In the genomic region with DNA sequence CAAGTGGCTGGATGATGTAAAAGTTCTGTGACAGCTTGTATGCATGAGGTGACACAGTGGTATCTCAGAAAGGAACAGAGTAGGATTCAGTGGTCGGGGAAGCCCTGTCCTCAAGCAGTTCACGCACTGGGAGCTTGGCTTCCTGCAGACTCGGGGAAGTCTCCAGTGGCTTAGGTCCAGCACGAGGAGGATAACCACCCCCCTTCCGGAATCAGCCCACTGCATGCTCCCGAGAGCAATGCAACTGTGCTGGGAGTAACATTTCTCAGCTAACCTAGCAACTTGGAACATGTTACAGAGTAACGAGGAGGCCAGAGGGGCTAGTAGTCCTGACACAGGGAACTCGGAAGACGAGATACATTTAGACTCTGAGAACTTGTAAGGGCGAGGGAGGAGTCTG, we compare ENCODE assay signal across 29 mouse cellular contexts. TPM values are rescaled to one million over a fixed set of nuclear protein-coding genes. Genes with fewer than 3 reads are reported as not detected.
DNase-seq lines count a peak whose midpoint lies in the region; ATAC-seq and TF ChIP-seq lines count a peak whose summit lies in the region.
"Had no signal": no experiment of that assay in that cellular context is flagged by ENCODE, and none has a peak within 500 bp of the region (broad histone marks: within the 10 kb centered on the region; RNA-seq: fewer than 3 reads in every experiment).

No protein-coding gene starts in this region.

- TF ChIP-seq CTCF in kidney, postnatal 0 days (IDR thresholded peaks at IDR 0.05; ENCODE audit: low read depth) = no peak
- no peak for TF ChIP-seq CTCF in lung, postnatal 0 days (IDR thresholded peaks at IDR 0.05)

- H3K27me3 ChIP-seq in kidney, postnatal 0 days (ENCODE audit: insufficient read depth, low read length) = no peaks in the 10 kb centered on the region
- no peaks in the 10 kb centered on the region for H3K27me3 ChIP-seq in kidney, embryonic 16.5 days (ENCODE audit: insufficient read depth, low read length)
- H3K27me3 ChIP-seq in lung, postnatal 0 days (replicated peaks; ENCODE audit: insufficient read depth, low read length) = no peaks in the 10 kb centered on the region
- H3K27me3 ChIP-seq: embryonic facial prominence, embryonic 12.5 days; embryonic facial prominence, embryonic 15.5 days; hindbrain, embryonic 13.5 days had no signal

- no peak overlapping the region for H3K4me3 ChIP-seq in kidney, postnatal 0 days (replicated peaks; ENCODE audit: low read depth, low read length)
- no peak overlapping the region for H3K4me3 ChIP-seq in kidney, embryonic 16.5 days (ENCODE audit: low read length)
- no peak overlapping the region for H3K4me3 ChIP-seq in lung, postnatal 0 days (ENCODE audit: low read depth, low read length)
- H3K4me3 ChIP-seq: embryonic facial prominence, embryonic 12.5 days; embryonic facial prominence, embryonic 15.5 days; gastrocnemius, adult 2 months; heart, embryonic 10.5 days; heart, embryonic 13.5 days; hindbrain, embryonic 10.5 days; hindbrain, embryonic 13.5 days had no signal

- H3K36me3 ChIP-seq in kidney, postnatal 0 days (ENCODE audit: insufficient read depth, low read length) = no peaks in the 10 kb centered on the region
- H3K36me3 ChIP-seq in kidney, embryonic 16.5 days (ENCODE audit: insufficient read depth, low read length) = no peaks in the 10 kb centered on the region
- no peaks in the 10 kb centered on the region for H3K36me3 ChIP-seq in lung, postnatal 0 days (ENCODE audit: insufficient read depth, low read length)
- H3K36me3 ChIP-seq: embryonic facial prominence, embryonic 12.5 days; embryonic facial prominence, embryonic 15.5 days; heart, embryonic 10.5 days; heart, embryonic 13.5 days; hindbrain, embryonic 10.5 days; hindbrain, embryonic 13.5 days had no signal

- no peak for ATAC-seq in kidney, postnatal 0 days (replicated peaks; ENCODE audit: low FRiP score, low read depth)
- ATAC-seq in kidney, embryonic 16.5 days (ENCODE audit: low FRiP score, low TSS enrichment) = no peak
- peak; percentile 30; the same call in 1 of the 2 replicates for ATAC-seq in lung, postnatal 0 days
- ATAC-seq: CD4-positive, CD25-positive, alpha-beta regulatory T cell, adult 4 months; forebrain, embryonic 14.5 days; forebrain, postnatal 0 days; hindbrain, embryonic 16.5 days had no signal

- H3K9me3 ChIP-seq in kidney, postnatal 0 days (replicated peaks; ENCODE audit: low read length) = no peaks in the 10 kb centered on the region
- no peaks in the 10 kb centered on the region for H3K9me3 ChIP-seq in kidney, embryonic 16.5 days (ENCODE audit: low read length)
- no peaks in the 10 kb centered on the region for H3K9me3 ChIP-seq in lung, postnatal 0 days (ENCODE audit: low read length)
- H3K9me3 ChIP-seq: embryonic facial prominence, embryonic 12.5 days; embryonic facial prominence, embryonic 15.5 days; heart, embryonic 10.5 days; heart, embryonic 13.5 days; hindbrain, embryonic 10.5 days; hindbrain, embryonic 13.5 days had no signal

- no peak overlapping the region for H3K27ac ChIP-seq in kidney, postnatal 0 days
- no peak overlapping the region for H3K27ac ChIP-seq in kidney, embryonic 16.5 days (ENCODE audit: low read length)
- no peak overlapping the region for H3K27ac ChIP-seq in lung, postnatal 0 days (ENCODE audit: low read length)
- H3K27ac ChIP-seq: embryonic facial prominence, embryonic 12.5 days; embryonic facial prominence, embryonic 15.5 days; gastrocnemius, adult 2 months; heart, embryonic 10.5 days; heart, embryonic 13.5 days; hindbrain, embryonic 10.5 days; hindbrain, embryonic 13.5 days had no signal

- peak; percentile 52 for DNase-seq in kidney, postnatal 0 days (ENCODE audit: low spot score)
- DNase-seq in lung, postnatal 0 days (ENCODE audit: low spot score) = no peak
- DNase-seq in lung, postnatal 4 days = no peak
- DNase-seq in testis, postnatal 14 days (ENCODE audit: low spot score) = peak; percentile 29
- no peak for DNase-seq in testis, postnatal 10 days (ENCODE audit: low spot score)
- DNase-seq: adrenal gland, adult 2 months; adrenal gland, postnatal 14 days; cerebellum, adult 11 months; cerebellum, adult 2 months; cerebellum, adult 9-11 months; cerebellum, postnatal 25 days; forebrain, postnatal 0 days; gastrocnemius, adult 2 months; gastrocnemius, postnatal 14 days; heart, adult 18-20 months had no signal

- WGBS in kidney, postnatal 0 days = 60% methylated on average over 10 of the region's 10 CpGs
- WGBS in kidney, embryonic 16.5 days = 59% methylated on average over 10 of the region's 10 CpGs
- 39% methylated on average over 10 of the region's 10 CpGs for WGBS in lung, postnatal 0 days

- no peak overlapping the region for H3K9ac ChIP-seq in kidney, postnatal 0 days (ENCODE audit: low read depth, low read length)
- no peak overlapping the region for H3K9ac ChIP-seq in kidney, embryonic 16.5 days (replicated peaks; ENCODE audit: low read length)
- no peak overlapping the region for H3K9ac ChIP-seq in lung, postnatal 0 days (replicated peaks; ENCODE audit: low read depth)
- H3K9ac ChIP-seq: embryonic facial prominence, embryonic 12.5 days; embryonic facial prominence, embryonic 15.5 days; forebrain, postnatal 0 days; heart, embryonic 13.5 days; hindbrain, embryonic 13.5 days had no signal

- TF ChIP-seq EP300 in lung, postnatal 0 days (IDR thresholded peaks at IDR 0.05) = no peak

- H3K4me2 ChIP-seq in kidney, postnatal 0 days (ENCODE audit: low read length) = no peak overlapping the region
- H3K4me2 ChIP-seq in kidney, embryonic 16.5 days (replicated peaks; ENCODE audit: low read depth, low read length) = no peak overlapping the region
- H3K4me2 ChIP-seq in lung, postnatal 0 days (replicated peaks; ENCODE audit: low read depth, low read length) = no peak overlapping the region
- H3K4me2 ChIP-seq: embryonic facial prominence, embryonic 12.5 days; embryonic facial prominence, embryonic 15.5 days; heart, embryonic 13.5 days; hindbrain, embryonic 13.5 days had no signal

- H3K4me1 ChIP-seq in kidney, postnatal 0 days (replicated peaks; ENCODE audit: insufficient read depth, low read length) = no peaks in the 10 kb centered on the region; the same call in 1 of the 2 replicates
- peaks cover 16% of the 10 kb centered on the region for H3K4me1 ChIP-seq in kidney, embryonic 16.5 days (ENCODE audit: insufficient read depth, low read length)
- H3K4me1 ChIP-seq in lung, postnatal 0 days (ENCODE audit: insufficient read depth, low read depth, low read length) = no peaks in the 10 kb centered on the region
- H3K4me1 ChIP-seq: hindbrain, embryonic 13.5 days had no signal

RNA-seq across cellular contexts. Expression of a gene that starts 9.7 kb away (rescaled TPM):
- polyA plus RNA-seq in kidney, postnatal 0 days (2015; fragmentation: Nextera tagmentation; extraction: Ambion mirVana) = 10.5 and 12.5 TPM in 2 replicates
- polyA plus RNA-seq in kidney, embryonic 16.5 days (2015; fragmentation: Nextera tagmentation; extraction: Ambion mirVana) = 13.5 and 14.6 TPM in 2 replicates
- polyA plus RNA-seq in lung, postnatal 0 days (2015; fragmentation: Nextera tagmentation; extraction: Ambion mirVana) = 2.0 and 2.6 TPM in 2 replicates
- polyA plus RNA-seq: CD4-positive, CD25-positive, alpha-beta regulatory T cell, adult 4 months had no signal

RNA-seq across cellular contexts. Expression of a gene that starts 44.5 kb away (rescaled TPM):
- polyA plus RNA-seq in kidney, postnatal 0 days (2015; fragmentation: Nextera tagmentation; extraction: Ambion mirVana) = 8.6 and 12.1 TPM in 2 replicates
- 21.9 and 25.5 TPM in 2 replicates for polyA plus RNA-seq in kidney, embryonic 16.5 days (2015; fragmentation: Nextera tagmentation; extraction: Ambion mirVana)
- polyA plus RNA-seq in lung, postnatal 0 days (2015; fragmentation: Nextera tagmentation; extraction: Ambion mirVana) = 1.5 and 1.8 TPM in 2 replicates

RNA-seq across cellular contexts. Expression of a gene that starts 44.6 kb away (rescaled TPM):
- 15.6 and 16.1 TPM in 2 replicates for polyA plus RNA-seq in kidney, postnatal 0 days (2015; fragmentation: Nextera tagmentation; extraction: Ambion mirVana)
- 13.1 and 14.4 TPM in 2 replicates for polyA plus RNA-seq in kidney, embryonic 16.5 days (2015; fragmentation: Nextera tagmentation; extraction: Ambion mirVana)
- 10.5 and 11.9 TPM in 2 replicates for polyA plus RNA-seq in lung, postnatal 0 days (2015; fragmentation: Nextera tagmentation; extraction: Ambion mirVana)

RNA-seq across cellular contexts. Expression of a gene that starts 57.3 kb away (rescaled TPM):
- not detected in 2 replicates for polyA plus RNA-seq in kidney, postnatal 0 days (2015; fragmentation: Nextera tagmentation; extraction: Ambion mirVana)
- polyA plus RNA-seq in kidney, embryonic 16.5 days (2015; fragmentation: Nextera tagmentation; extraction: Ambion mirVana) = not detected in 2 replicates
- polyA plus RNA-seq in lung, postnatal 0 days (2015; fragmentation: Nextera tagmentation; extraction: Ambion mirVana) = not detected in 2 replicates
- polyA plus RNA-seq: adrenal gland, adult 2 months; C2C12; CD4-positive, CD25-positive, alpha-beta regulatory T cell, adult 4 months; cerebellum, adult 2 months; embryonic facial prominence, embryonic 12.5 days; embryonic facial prominence, embryonic 15.5 days; forebrain, embryonic 11.5 days; forebrain, embryonic 14.5 days; forebrain, postnatal 0 days; frontal cortex, adult 2 months; heart, embryonic 10.5 days; heart, embryonic 13.5 days; heart, embryonic 16.5 days; hindbrain, embryonic 10.5 days; hindbrain, embryonic 13.5 days; hindbrain, embryonic 16.5 days had no signal

Comparison
In these comparisons a context has a peak if more than half of its experiments do, and no peak if none do; other contexts are left out.
1. DNase-seq: peak in kidney, postnatal 0 days (single experiment) and testis, postnatal 14 days (single experiment); none in lung, postnatal 0 days (single experiment), lung, postnatal 4 days (0 of 2) and testis, postnatal 10 days (single experiment).